Mouse (Mus musculus) forebrain, embryonic 14.5 days (tissue): ENCODE data around the gene Mgea5. TPM values are rescaled to one million over a fixed set of nuclear protein-coding genes. Genes with fewer than 3 reads are reported as not detected.

Experiments used
- ATAC-seq: fragments of 200-750 bp; cut with Nextera tagmentation; 2 replicates; pipeline ENCODE4 v1.8.0; 2017; ENCODE audit warnings: mild to moderate bottlenecking, moderate library complexity
- DNase-seq: peaks from one replicate; pipeline ENCODE4 v3.0.0-alpha.2; 2015; ENCODE audit warnings: low spot score
- H3K27ac ChIP-seq: fragments of 300-500 bp; sonication (generic); 2 replicates; pipeline ENCODE4 v1.5.1; 2014; ENCODE audit warnings: low read depth, mild to moderate bottlenecking, control low read depth, low read length, moderate library complexity
- H3K27me3 ChIP-seq: fragments of 300-500 bp; sonication (generic); replicated peaks from 2 replicates; pipeline ENCODE4 v1.6.1; 2014; ENCODE audit warnings: low read length, control low read depth, mixed read lengths; ENCODE audit not compliant: control insufficient read depth, insufficient read depth
- H3K36me3 ChIP-seq: fragments of 300-500 bp; sonication (generic); 2 replicates; pipeline ENCODE4 v1.6.1; 2014; ENCODE audit warnings: low read length, control low read depth; ENCODE audit not compliant: control insufficient read depth, insufficient read depth
- H3K4me1 ChIP-seq: fragments of 300-500 bp; sonication (generic); 2 replicates; pipeline ENCODE4 v1.6.1; 2014; ENCODE audit warnings: antibody characterized with exemption, low read length, control low read depth; ENCODE audit not compliant: control insufficient read depth, insufficient read depth
- H3K4me2 ChIP-seq: fragments of 300-500 bp; sonication (generic); 2 replicates; pipeline ENCODE4 v1.6.1; 2014; ENCODE audit warnings: mild to moderate bottlenecking, control low read depth, low read length
- H3K4me3 ChIP-seq: fragments of 300-500 bp; sonication (generic); 2 replicates; pipeline ENCODE4 v1.5.1; 2014; ENCODE audit warnings: low read depth, low read length, control low read depth
- H3K9ac ChIP-seq: fragments of 300-500 bp; sonication (generic); 2 replicates; pipeline ENCODE4 v1.6.1; 2014; ENCODE audit warnings: mild to moderate bottlenecking, low read length, control low read depth, moderate library complexity
- H3K9me3 ChIP-seq: fragments of 300-500 bp; sonication (generic); replicated peaks from 2 replicates; pipeline ENCODE4 v1.6.1; 2016; ENCODE audit warnings: low read length, control low read depth, mixed read lengths; ENCODE audit not compliant: control insufficient read depth
- WGBS: fragments of 180-500 bp; shearing (Covaris S2); extraction: QIAGEN DNeasy Blood & Tissue Kit; methylation state at CpG from one replicate; pipeline ENCODE4 v1.1.7; 2014; 5-methylcytosine and 5-hydroxymethylcytosine counted together
- polyA plus RNA-seq: library from polyadenylated mRNA; unstranded; fragments of >200 nt; fragmentation: Nextera tagmentation; extraction: Ambion mirVana; gene quantifications from 2 replicates; pipeline ENCODE4 v1.2.1, GENCODE M21; 2014

Gene Mgea5
- polyA plus RNA-seq, 1 experiment from 2014 or later, result 70.2 TPM

GRCm38 (mm10) chr19:45804593-45805368 lies 21.1 kb upstream of the Mgea5 start:
- ATAC-seq (peak; percentile 67; the same call in 1 of the 2 replicates), DNase-seq (peak; percentile 73)
- Histone ChIP-seq H3K27ac (no peak overlapping the region), H3K4me1 (no peaks in the 10 kb centered on the region), H3K4me3 (no peak overlapping the region), H3K27me3 (no peaks in the 10 kb centered on the region), H3K4me2 (no peak overlapping the region), H3K36me3 (no peaks in the 10 kb centered on the region), H3K9ac (no peak overlapping the region), H3K9me3 (no peaks in the 10 kb centered on the region)
- 26% methylated on average over 12 of the region's 12 CpGs for WGBS

- no peak for DNase-seq
- H3K9me3 ChIP-seq, result no peaks in the 10 kb centered on the region
- H3K4me1 ChIP-seq, result no peaks in the 10 kb centered on the region
- no peak overlapping the region for H3K27ac ChIP-seq
- 0 out of 2 replicates have a peak overlapping the region, but pooled peaks have one; percentile 17 for H3K9ac ChIP-seq
- H3K27me3 ChIP-seq, result no peaks in the 10 kb centered on the region
- no peak overlapping the region for H3K4me2 ChIP-seq
- no peaks in the 10 kb centered on the region for H3K36me3 ChIP-seq
- 26% methylated on average over 4 of the region's 4 CpGs for whole genome bisulfite sequencing
- no peak for ATAC-seq
- H3K4me3 ChIP-seq, result no peak overlapping the region
Observed at GRCm38 (mm10) chr19:45803408-45803807, 19.8 kb upstream of the Mgea5 start.

- H3K4me3 ChIP-seq, result no peak overlapping the region
- H3K4me1 ChIP-seq, result no peaks in the 10 kb centered on the region
- H3K9me3 ChIP-seq, result no peaks in the 10 kb centered on the region
- no peak overlapping the region for H3K9ac ChIP-seq
- no peak overlapping the region for H3K4me2 ChIP-seq
- ATAC-seq, result no peak
- DNase-seq, result no peak
- 77% methylated on average over 4 of the region's 4 CpGs for WGBS
- H3K36me3 ChIP-seq, result no peaks in the 10 kb centered on the region
- H3K27ac ChIP-seq, result no peak overlapping the region
- H3K27me3 ChIP-seq, result no peaks in the 10 kb centered on the region
Observed at GRCm38 (mm10) chr19:45802702-45803101, 19.1 kb upstream of the Mgea5 start.

GRCm38 (mm10) chr19:45796879-45797278 lies 13.2 kb upstream of the Mgea5 start:
- Histone ChIP-seq H3K4me1 (no peaks in the 10 kb centered on the region), H3K27me3 (no peaks in the 10 kb centered on the region), H3K27ac (no peak overlapping the region), H3K36me3 (no peaks in the 10 kb centered on the region), H3K4me2 (no peak overlapping the region), H3K4me3 (no peak overlapping the region), H3K9ac (no peak overlapping the region), H3K9me3 (no peaks in the 10 kb centered on the region)
- 74% methylated on average over 15 of the region's 15 CpGs for WGBS
- no peak for ATAC-seq
- DNase-seq, result no peak

- 9% methylated on average over 15 of the region's 15 CpGs for WGBS
- ATAC-seq, result no peak
- DNase-seq, result no peak
- Histone ChIP-seq H3K4me1 (no peaks in the 10 kb centered on the region), H3K4me2 (peak overlapping the region; percentile 33), H3K27me3 (no peaks in the 10 kb centered on the region), H3K27ac (no peak overlapping the region), H3K36me3 (no peaks in the 10 kb centered on the region), H3K9me3 (no peaks in the 10 kb centered on the region), H3K9ac (no peak overlapping the region; the same call in 1 of the 2 replicates), H3K4me3 (0 out of 2 replicates have a peak overlapping the region, but pooled peaks have one; percentile 4)
Observed at GRCm38 (mm10) chr19:45796061-45796556, 12.5 kb upstream of the Mgea5 start.

- H3K9me3 ChIP-seq, result no peaks in the 10 kb centered on the region
- H3K36me3 ChIP-seq, result no peaks in the 10 kb centered on the region
- WGBS, result 43% methylated on average over 15 of the region's 15 CpGs
- H3K27me3 ChIP-seq, result no peaks in the 10 kb centered on the region
- H3K4me1 ChIP-seq, result no peaks in the 10 kb centered on the region
- ATAC-seq, result no peak
- DNase-seq, result no peak
- peak overlapping the region; percentile 33; the same call in 1 of the 2 replicates for H3K4me2 ChIP-seq
- H3K27ac ChIP-seq, result no peak overlapping the region
- no peak overlapping the region for H3K9ac ChIP-seq
- H3K4me3 ChIP-seq, result no peak overlapping the region
Observed at GRCm38 (mm10) chr19:45795406-45795944, 11.8 kb upstream of the Mgea5 start.

- ATAC-seq (no peak), DNase-seq (no peak)
- no peak overlapping the region for H3K9ac ChIP-seq
- H3K36me3 ChIP-seq, result no peaks in the 10 kb centered on the region
- no peaks in the 10 kb centered on the region for H3K27me3 ChIP-seq
- H3K27ac ChIP-seq, result no peak overlapping the region
- no peak overlapping the region for H3K4me2 ChIP-seq
- WGBS, result 88% methylated on average over 6 of the region's 6 CpGs
- H3K4me1 ChIP-seq, result no peaks in the 10 kb centered on the region
- no peak overlapping the region for H3K4me3 ChIP-seq
- no peaks in the 10 kb centered on the region for H3K9me3 ChIP-seq
Observed at GRCm38 (mm10) chr19:45794718-45795117, 11.1 kb upstream of the Mgea5 start.

- 88% methylated on average over 6 of the region's 6 CpGs for WGBS
Observed at GRCm38 (mm10) chr19:45792404-45792803, 8.8 kb upstream of the Mgea5 start.

More at GRCm38 (mm10) chr19:45792404-45792803, 8.8 kb upstream of the Mgea5 start:
- Histone ChIP-seq H3K36me3 (no peaks in the 10 kb centered on the region), H3K4me3 (no peak overlapping the region), H3K27ac (no peak overlapping the region), H3K9ac (no peak overlapping the region), H3K9me3 (no peaks in the 10 kb centered on the region), H3K4me1 (no peaks in the 10 kb centered on the region), H3K27me3 (no peaks in the 10 kb centered on the region), H3K4me2 (no peak overlapping the region)
- DNase-seq (no peak), ATAC-seq (no peak)
